Mouse (Mus musculus): ENCODE data around the gene Vil1.

- TF ChIP-seq CTCF (conservative IDR thresholded peaks at IDR 0.05; ENCODE audit: insufficient read depth, insufficient read length, low read depth, low read length): no peak
- TF ChIP-seq POLR2A (IDR thresholded peaks at IDR 0.05; ENCODE audit: low read depth, low read length): no peak
These were observed 20.7 kb upstream of the Vil1 start for GRCm38 (mm10) chr1:74388398-74388920.
